ENCODE assay signal across 8 mouse cellular contexts in the genomic region with DNA sequence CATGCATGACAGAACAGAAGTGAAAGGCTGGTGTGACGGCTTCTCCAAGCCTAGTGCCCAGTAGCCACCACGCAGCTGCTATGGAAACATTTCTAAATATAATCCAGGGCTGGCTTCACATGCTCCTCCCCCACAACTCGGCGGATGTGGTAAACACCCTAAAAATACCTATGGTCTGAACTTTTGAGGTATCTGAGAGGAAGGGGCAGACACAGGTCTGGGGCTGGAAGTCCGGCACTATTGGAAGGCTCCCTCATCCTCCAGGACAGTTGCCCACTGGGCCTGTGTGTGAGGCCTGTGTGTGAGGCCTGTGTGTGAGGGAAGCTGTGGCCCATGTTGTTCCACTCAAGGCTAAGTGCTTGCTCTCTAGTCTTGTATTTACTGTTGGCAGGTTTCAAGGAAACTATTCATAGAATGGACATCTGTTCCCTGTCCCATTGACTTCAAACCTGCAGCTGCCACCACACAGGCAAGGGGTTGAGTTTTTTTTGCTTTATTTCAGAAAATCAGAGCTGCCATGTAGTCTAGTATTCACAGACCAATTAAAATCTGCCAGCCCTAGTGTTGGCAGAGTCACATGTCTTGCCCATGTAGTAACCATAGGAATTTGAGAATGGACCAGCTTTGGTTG. TPM values are rescaled to one million over a fixed set of nuclear protein-coding genes. Genes with fewer than 3 reads are reported as not detected.
DNase-seq lines count a peak whose midpoint lies in the region; ATAC-seq and TF ChIP-seq lines count a peak whose summit lies in the region.

No protein-coding gene starts in this region.

- TF ChIP-seq CTCF in testis, adult 2 months (IDR thresholded peaks at IDR 0.05; ENCODE audit: control insufficient read depth, insufficient read depth, insufficient replicate concordance, low read depth, low read length) = no peak
- no peak for TF ChIP-seq CTCF in stomach, postnatal 0 days (IDR thresholded peaks at IDR 0.05; ENCODE audit: low read depth)

- no peak overlapping the region for H3K4me3 ChIP-seq in testis, adult 2 months (ENCODE audit: control insufficient read depth, low read depth, low read length)
- H3K4me3 ChIP-seq in hindbrain, embryonic 16.5 days (ENCODE audit: low read length) = no peak overlapping the region
- H3K4me3 ChIP-seq in stomach, postnatal 0 days (ENCODE audit: low read depth, low read length) = no peak overlapping the region

- no peaks in the 10 kb centered on the region for H3K27me3 ChIP-seq in testis, adult 2 months (ENCODE audit: control insufficient read depth, insufficient read depth, low read length)
- no peaks in the 10 kb centered on the region for H3K27me3 ChIP-seq in hindbrain, embryonic 16.5 days (replicated peaks; ENCODE audit: control insufficient read depth, insufficient read depth, low read length)
- no peaks in the 10 kb centered on the region for H3K27me3 ChIP-seq in stomach, postnatal 0 days (ENCODE audit: control insufficient read depth, insufficient read depth, low read length)

- TF ChIP-seq EP300 in stomach, postnatal 0 days (optimal IDR thresholded peaks at IDR 0.05) = no peak

- peaks cover 3% of the 10 kb centered on the region; the same call in 1 of the 2 replicates for H3K4me1 ChIP-seq in testis, adult 2 months (ENCODE audit: control insufficient read depth, insufficient read depth, low read length)
- H3K4me1 ChIP-seq in hindbrain, embryonic 16.5 days (ENCODE audit: control insufficient read depth, insufficient read depth, low read depth, low read length) = peaks cover 11% of the 10 kb centered on the region
- no peaks in the 10 kb centered on the region for H3K4me1 ChIP-seq in stomach, postnatal 0 days (replicated peaks; ENCODE audit: control insufficient read depth, insufficient read depth)

- no peak for DNase-seq in testis, postnatal 14 days (ENCODE audit: low spot score)
- peak; percentile 66 to 80 for DNase-seq in gastrocnemius, adult 8-10 months (ENCODE audit: low spot score in 2 of 2)
- peak; percentile 44 to 55 for DNase-seq in lung, postnatal 4 days
- DNase-seq in stomach, postnatal 0 days (ENCODE audit: low spot score) = no peak
- DNase-seq in retina, embryonic 14.5 days (ENCODE audit: low spot score) = no peak
- no peak for DNase-seq in kidney, postnatal 10 days

- 60% methylated on average over 5 of the region's 5 CpGs for WGBS in hindbrain, embryonic 16.5 days
- WGBS in stomach, postnatal 0 days = 55% methylated on average over 5 of the region's 5 CpGs

- no peak for TF ChIP-seq POLR2A in testis, adult 2 months (IDR thresholded peaks at IDR 0.05; ENCODE audit: control insufficient read depth, low read depth, low read length)

- H3K9me3 ChIP-seq in hindbrain, embryonic 16.5 days (ENCODE audit: control insufficient read depth, low read length) = no peaks in the 10 kb centered on the region
- H3K9me3 ChIP-seq in stomach, postnatal 0 days (ENCODE audit: control insufficient read depth, low read length) = no peaks in the 10 kb centered on the region

- H3K4me2 ChIP-seq in hindbrain, embryonic 16.5 days (ENCODE audit: low read length) = no peak overlapping the region
- no peak overlapping the region for H3K4me2 ChIP-seq in stomach, postnatal 0 days (replicated peaks; ENCODE audit: low read depth)

- H3K36me3 ChIP-seq in testis, adult 2 months (ENCODE audit: control insufficient read depth, insufficient read depth, low read length) = no peaks in the 10 kb centered on the region
- peaks cover 7% of the 10 kb centered on the region for H3K36me3 ChIP-seq in hindbrain, embryonic 16.5 days (ENCODE audit: control insufficient read depth, insufficient read depth, low read length)
- H3K36me3 ChIP-seq in stomach, postnatal 0 days (ENCODE audit: control insufficient read depth, insufficient read depth, low read length) = peaks cover 11% of the 10 kb centered on the region; the same call in 1 of the 2 replicates

- no peak overlapping the region for H3K9ac ChIP-seq in hindbrain, embryonic 16.5 days (ENCODE audit: low read depth, low read length)
- no peak overlapping the region for H3K9ac ChIP-seq in stomach, postnatal 0 days (ENCODE audit: low read length)

- peak overlapping the region; percentile 53 for H3K27ac ChIP-seq in testis, adult 2 months (ENCODE audit: control insufficient read depth, insufficient read depth, low read depth, low read length)
- H3K27ac ChIP-seq in hindbrain, embryonic 16.5 days (ENCODE audit: low read depth, low read length) = no peak overlapping the region
- H3K27ac ChIP-seq in stomach, postnatal 0 days (replicated peaks) = peak overlapping the region; percentile 78

- ATAC-seq in hindbrain, embryonic 16.5 days = peak; percentile 28; the same call in 1 of the 2 replicates
- ATAC-seq in stomach, postnatal 0 days (ENCODE audit: low FRiP score, low TSS enrichment) = peak; percentile 63; the same call in 1 of the 2 replicates

RNA-seq across cellular contexts. Expression of a gene that starts 43.8 kb away (rescaled TPM):
- 2.6 and 3.4 TPM in 2 replicates for polyA plus RNA-seq in testis, adult 2 months (2012; rRNA removed)
- total RNA-seq in gastrocnemius, adult 8-10 months (2022) = 100 to 1,000 TPM in 1 of 4 experiments, 10 to 100 TPM in 3; 91.3 to 100 (median 94.8) TPM
- polyA plus RNA-seq in hindbrain, embryonic 16.5 days (2015; fragmentation: Nextera tagmentation; extraction: Ambion mirVana) = 125 and 150 TPM in 2 replicates
- polyA plus RNA-seq in stomach, postnatal 0 days (2015; fragmentation: Nextera tagmentation; extraction: Ambion mirVana) = 37.9 and 42.5 TPM in 2 replicates

Comparison
In these comparisons a context has a peak if more than half of its experiments do, and no peak if none do; other contexts are left out.
1. DNase-seq: peak in gastrocnemius, adult 8-10 months (2 of 2) and lung, postnatal 4 days (2 of 2); none in testis, postnatal 14 days (single experiment), stomach, postnatal 0 days (single experiment), retina, embryonic 14.5 days (single experiment) and kidney, postnatal 10 days (single experiment).